Mouse (Mus musculus): ENCODE data around the gene Ap2s1. TPM values are rescaled to one million over a fixed set of nuclear protein-coding genes. Genes with fewer than 3 reads are reported as not detected.

Gene Ap2s1
- polyA plus RNA-seq, 1 experiment from 2014 or later = 256 TPM

GRCm38 (mm10) chr7:16752016-16752415 is 13.8 kb downstream of the Ap2s1 start:
- ATAC-seq (ENCODE audit: insufficient number of reproducible peaks, insufficient read depth, low FRiP score, low read depth) = no peak
- Histone ChIP-seq H3K4me3 (ENCODE audit: control insufficient read depth in 1 of 2, insufficient read depth in 1 of 2, low read depth in 1 of 2, low read length in 2 of 2) (no peak overlapping the region), H3K9ac (ENCODE audit: low read length) (no peak overlapping the region), H3K27me3 (ENCODE audit: control insufficient read depth, insufficient read depth, low read length) (no peaks in the 10 kb centered on the region), H3K36me3 (ENCODE audit: control insufficient read depth, insufficient read depth, low read length) (peaks cover 29% of the 10 kb centered on the region), H3K27ac (replicated peaks in 1 of 2; ENCODE audit: control insufficient read depth in 1 of 2, insufficient read depth in 1 of 2, low read depth in 2 of 2, low read length in 2 of 2) (no peak overlapping the region), H3K4me1 (ENCODE audit: control insufficient read depth in 2 of 2, insufficient read depth in 2 of 2, low read length in 2 of 2) (peaks cover 4 to 10% of the 10 kb centered on the region in 2 experiments; a peak in 3 of 4 replicates), H3K9me3 (ENCODE audit: control insufficient read depth, low read length) (no peaks in the 10 kb centered on the region), H3K4me2 (ENCODE audit: low read length) (no peak overlapping the region)
- 81% methylated on average over 12 of the region's 12 CpGs for WGBS

GRCm38 (mm10) chr7:16755362-16756017 is 17.3 kb downstream of the Ap2s1 start:
- no peak overlapping the region for H3K4me3 ChIP-seq (ENCODE audit: control insufficient read depth in 1 of 2, insufficient read depth in 1 of 2, low read depth in 1 of 2, low read length in 2 of 2)
- 29% methylated on average over 17 of the region's 17 CpGs for WGBS
- H3K36me3 ChIP-seq (ENCODE audit: control insufficient read depth, insufficient read depth, low read length) = no peaks in the 10 kb centered on the region
- peak overlapping the region; percentile 11; the same call in 1 of the 2 replicates for H3K4me2 ChIP-seq (ENCODE audit: low read length)
- ATAC-seq (ENCODE audit: insufficient number of reproducible peaks, insufficient read depth, low FRiP score, low read depth) = peak; percentile 51
- H3K9ac ChIP-seq (ENCODE audit: low read length) = no peak overlapping the region
- peaks cover 4 to 10% of the 10 kb centered on the region in 2 experiments; a peak in 3 of 4 replicates for H3K4me1 ChIP-seq (ENCODE audit: control insufficient read depth in 2 of 2, insufficient read depth in 2 of 2, low read length in 2 of 2)
- no peaks in the 10 kb centered on the region for H3K27me3 ChIP-seq (ENCODE audit: control insufficient read depth, insufficient read depth, low read length)
- peak overlapping the region; percentile 24 to 61; a peak in 3 of 4 replicates for H3K27ac ChIP-seq (replicated peaks in 1 of 2; ENCODE audit: control insufficient read depth in 1 of 2, insufficient read depth in 1 of 2, low read depth in 2 of 2, low read length in 2 of 2)
- no peaks in the 10 kb centered on the region for H3K9me3 ChIP-seq (ENCODE audit: control insufficient read depth, low read length)

GRCm38 (mm10) chr7:16758872-16759574 is 20.8 kb downstream of the Ap2s1 start:
- Histone ChIP-seq H3K27ac (replicated peaks in 1 of 2; ENCODE audit: control insufficient read depth in 1 of 2, insufficient read depth in 1 of 2, low read depth in 2 of 2, low read length in 2 of 2) (no peak overlapping the region), H3K4me2 (ENCODE audit: low read length) (no peak overlapping the region), H3K4me1 (ENCODE audit: control insufficient read depth in 2 of 2, insufficient read depth in 2 of 2, low read length in 2 of 2) (peaks cover 7 to 9% of the 10 kb centered on the region in 2 experiments; a peak in 2 of 4 replicates), H3K4me3 (ENCODE audit: control insufficient read depth in 1 of 2, insufficient read depth in 1 of 2, low read depth in 1 of 2, low read length in 2 of 2) (no peak overlapping the region), H3K36me3 (ENCODE audit: control insufficient read depth, insufficient read depth, low read length) (no peaks in the 10 kb centered on the region), H3K27me3 (ENCODE audit: control insufficient read depth, insufficient read depth, low read length) (no peaks in the 10 kb centered on the region), H3K9ac (ENCODE audit: low read length) (no peak overlapping the region), H3K9me3 (ENCODE audit: control insufficient read depth, low read length) (no peaks in the 10 kb centered on the region)
- WGBS = 67% methylated on average over 10 of the region's 11 CpGs
- ATAC-seq (ENCODE audit: insufficient number of reproducible peaks, insufficient read depth, low FRiP score, low read depth) = no peak

GRCm38 (mm10) chr7:16760292-16760691 is 22.1 kb downstream of the Ap2s1 start:
- Histone ChIP-seq H3K9me3 (ENCODE audit: control insufficient read depth, low read length) (no peaks in the 10 kb centered on the region), H3K4me1 (ENCODE audit: control insufficient read depth in 2 of 2, insufficient read depth in 2 of 2, low read length in 2 of 2) (peaks cover 3 to 7% of the 10 kb centered on the region in 2 experiments; a peak in 2 of 4 replicates), H3K4me2 (ENCODE audit: low read length) (no peak overlapping the region), H3K27me3 (ENCODE audit: control insufficient read depth, insufficient read depth, low read length) (no peaks in the 10 kb centered on the region), H3K36me3 (ENCODE audit: control insufficient read depth, insufficient read depth, low read length) (no peaks in the 10 kb centered on the region), H3K9ac (ENCODE audit: low read length) (no peak overlapping the region), H3K27ac (replicated peaks in 1 of 2; ENCODE audit: control insufficient read depth in 1 of 2, insufficient read depth in 1 of 2, low read depth in 2 of 2, low read length in 2 of 2) (no peak overlapping the region), H3K4me3 (ENCODE audit: control insufficient read depth in 1 of 2, insufficient read depth in 1 of 2, low read depth in 1 of 2, low read length in 2 of 2) (no peak overlapping the region)
- 26% methylated on average over 8 of the region's 8 CpGs for WGBS
- ATAC-seq (ENCODE audit: insufficient number of reproducible peaks, insufficient read depth, low FRiP score, low read depth) = no peak

GRCm38 (mm10) chr7:16761005-16761481 is 22.8 kb downstream of the Ap2s1 start:
- no peak overlapping the region for H3K4me2 ChIP-seq (ENCODE audit: low read length)
- H3K9ac ChIP-seq (ENCODE audit: low read length) = 0 out of 2 replicates have a peak overlapping the region, but pooled peaks have one; percentile 1
- no peak overlapping the region for H3K4me3 ChIP-seq (ENCODE audit: control insufficient read depth in 1 of 2, insufficient read depth in 1 of 2, low read depth in 1 of 2, low read length in 2 of 2)
- peak overlapping the region in 1 of 2 experiments; percentile 19; a peak in 1 of 4 replicates for H3K27ac ChIP-seq (replicated peaks in 1 of 2; ENCODE audit: control insufficient read depth in 1 of 2, insufficient read depth in 1 of 2, low read depth in 2 of 2, low read length in 2 of 2)
- no peaks in the 10 kb centered on the region for H3K36me3 ChIP-seq (ENCODE audit: control insufficient read depth, insufficient read depth, low read length)
- H3K27me3 ChIP-seq (ENCODE audit: control insufficient read depth, insufficient read depth, low read length) = no peaks in the 10 kb centered on the region
- no peaks in the 10 kb centered on the region for H3K9me3 ChIP-seq (ENCODE audit: control insufficient read depth, low read length)
- no peak for ATAC-seq (ENCODE audit: insufficient number of reproducible peaks, insufficient read depth, low FRiP score, low read depth)
- WGBS = 52% methylated on average over 10 of the region's 10 CpGs
- peaks cover 0 to 5% of the 10 kb centered on the region in 2 experiments; a peak in 2 of 4 replicates for H3K4me1 ChIP-seq (ENCODE audit: control insufficient read depth in 2 of 2, insufficient read depth in 2 of 2, low read length in 2 of 2)

GRCm38 (mm10) chr7:16761630-16762029 is 23.4 kb downstream of the Ap2s1 start:
- 0 out of 4 replicates have a peak overlapping the region, but pooled peaks of 1 of the 2 experiments have one; percentile 28 for H3K27ac ChIP-seq (replicated peaks in 1 of 2; ENCODE audit: control insufficient read depth in 1 of 2, insufficient read depth in 1 of 2, low read depth in 2 of 2, low read length in 2 of 2)
- no peak overlapping the region for H3K4me3 ChIP-seq (ENCODE audit: control insufficient read depth in 1 of 2, insufficient read depth in 1 of 2, low read depth in 1 of 2, low read length in 2 of 2)
- no peaks in the 10 kb centered on the region for H3K9me3 ChIP-seq (ENCODE audit: control insufficient read depth, low read length)
- H3K4me2 ChIP-seq (ENCODE audit: low read length) = no peak overlapping the region
- H3K36me3 ChIP-seq (ENCODE audit: control insufficient read depth, insufficient read depth, low read length) = no peaks in the 10 kb centered on the region
- no peak for ATAC-seq (ENCODE audit: insufficient number of reproducible peaks, insufficient read depth, low FRiP score, low read depth)
- H3K27me3 ChIP-seq (ENCODE audit: control insufficient read depth, insufficient read depth, low read length) = no peaks in the 10 kb centered on the region
- WGBS = 54% methylated on average over 5 of the region's 5 CpGs
- peaks cover 5 to 10% of the 10 kb centered on the region in 2 experiments; a peak in 2 of 4 replicates for H3K4me1 ChIP-seq (ENCODE audit: control insufficient read depth in 2 of 2, insufficient read depth in 2 of 2, low read length in 2 of 2)
- no peak overlapping the region for H3K9ac ChIP-seq (ENCODE audit: low read length)

- ATAC-seq (ENCODE audit: insufficient number of reproducible peaks, insufficient read depth, low FRiP score, low read depth) = no peak
- Histone ChIP-seq H3K27me3 (ENCODE audit: control insufficient read depth, insufficient read depth, low read length) (no peaks in the 10 kb centered on the region), H3K4me2 (ENCODE audit: low read length) (no peak overlapping the region), H3K27ac (replicated peaks in 1 of 2; ENCODE audit: control insufficient read depth in 1 of 2, insufficient read depth in 1 of 2, low read depth in 2 of 2, low read length in 2 of 2) (no peak overlapping the region), H3K4me1 (ENCODE audit: control insufficient read depth in 2 of 2, insufficient read depth in 2 of 2, low read length in 2 of 2) (peaks cover 5 to 11% of the 10 kb centered on the region in 2 experiments; a peak in 2 of 4 replicates), H3K36me3 (ENCODE audit: control insufficient read depth, insufficient read depth, low read length) (no peaks in the 10 kb centered on the region), H3K4me3 (ENCODE audit: control insufficient read depth in 1 of 2, insufficient read depth in 1 of 2, low read depth in 1 of 2, low read length in 2 of 2) (no peak overlapping the region), H3K9ac (ENCODE audit: low read length) (no peak overlapping the region), H3K9me3 (ENCODE audit: control insufficient read depth, low read length) (no peaks in the 10 kb centered on the region)
- 80% methylated on average over 7 of the region's 7 CpGs for WGBS
Observed at GRCm38 (mm10) chr7:16763463-16764218, 25.4 kb downstream of the Ap2s1 start.

Measured in heart, embryonic 14.5 days (tissue).